Mouse (Mus musculus): ENCODE data around the gene Gm2a. TPM values are rescaled to one million over a fixed set of nuclear protein-coding genes. Genes with fewer than 3 reads are reported as not detected.

The Gm2a gene
- polyA plus RNA-seq, 2 experiments = 12.2 to 34.6 TPM

- H3K4me1 ChIP-seq (ENCODE audit: control insufficient read depth, insufficient read depth, low read length) = no peaks in the 10 kb centered on the region
- 84% methylated on average over 11 of the region's 11 CpGs for WGBS
- H3K36me3 ChIP-seq (ENCODE audit: control insufficient read depth, insufficient read depth, low read length) = no peaks in the 10 kb centered on the region
- ATAC-seq (ENCODE audit: low FRiP score, low read depth) (no peak; the same call in 1 of the 2 replicates), DNase-seq (ENCODE audit: low spot score) (no peak)
- H3K27ac ChIP-seq (replicated peaks; ENCODE audit: low read depth, low read length) = no peak overlapping the region
- TF ChIP-seq POLR2A (IDR thresholded peaks at IDR 0.05; ENCODE audit: borderline replicate concordance, extremely low read depth, insufficient read depth, insufficient read length) = no peak
- no peak overlapping the region for H3K4me2 ChIP-seq (replicated peaks; ENCODE audit: low read depth, low read length, severe bottlenecking)
- no peaks in the 10 kb centered on the region for H3K9me3 ChIP-seq (ENCODE audit: control insufficient read depth, low read length)
- no peaks in the 10 kb centered on the region for H3K27me3 ChIP-seq (ENCODE audit: control insufficient read depth, insufficient read depth, low read length)
- no peak overlapping the region for H3K9ac ChIP-seq (ENCODE audit: low read depth, low read length, severe bottlenecking)
- H3K4me3 ChIP-seq (replicated peaks; ENCODE audit: low read length) = no peak overlapping the region
Observed at GRCm38 (mm10) chr11:55131077-55131742, 33.3 kb downstream of the Gm2a start.

- DNase-seq (ENCODE audit: low spot score) (no peak), ATAC-seq (ENCODE audit: low FRiP score, low read depth) (no peak)
- Histone ChIP-seq H3K9me3 (ENCODE audit: control insufficient read depth, low read length) (no peaks in the 10 kb centered on the region), H3K4me2 (replicated peaks; ENCODE audit: low read depth, low read length, severe bottlenecking) (no peak overlapping the region), H3K27ac (replicated peaks; ENCODE audit: low read depth, low read length) (no peak overlapping the region), H3K36me3 (ENCODE audit: control insufficient read depth, insufficient read depth, low read length) (no peaks in the 10 kb centered on the region), H3K9ac (ENCODE audit: low read depth, low read length, severe bottlenecking) (no peak overlapping the region), H3K4me1 (ENCODE audit: control insufficient read depth, insufficient read depth, low read length) (no peaks in the 10 kb centered on the region), H3K27me3 (ENCODE audit: control insufficient read depth, insufficient read depth, low read length) (no peaks in the 10 kb centered on the region), H3K4me3 (replicated peaks; ENCODE audit: low read length) (no peak overlapping the region)
- TF ChIP-seq POLR2A (IDR thresholded peaks at IDR 0.05; ENCODE audit: borderline replicate concordance, extremely low read depth, insufficient read depth, insufficient read length) = no peak
- 82% methylated on average over 1 of the region's 1 CpGs for WGBS
Observed at GRCm38 (mm10) chr11:55131946-55132345, 34.0 kb downstream of the Gm2a start.

- no peak for ATAC-seq (ENCODE audit: low FRiP score, low read depth)
Observed at GRCm38 (mm10) chr11:55133204-55133603, 35.3 kb downstream of the Gm2a start.

GRCm38 (mm10) chr11:55134407-55134806 lies 36.5 kb downstream of the Gm2a start:
- Histone ChIP-seq H3K36me3 (ENCODE audit: control insufficient read depth, insufficient read depth, low read length) (no peaks in the 10 kb centered on the region), H3K4me3 (replicated peaks; ENCODE audit: low read length) (no peak overlapping the region), H3K9me3 (ENCODE audit: control insufficient read depth, low read length) (no peaks in the 10 kb centered on the region), H3K4me1 (ENCODE audit: control insufficient read depth, insufficient read depth, low read length) (no peaks in the 10 kb centered on the region), H3K4me2 (replicated peaks; ENCODE audit: low read depth, low read length, severe bottlenecking) (no peak overlapping the region), H3K9ac (ENCODE audit: low read depth, low read length, severe bottlenecking) (no peak overlapping the region), H3K27me3 (ENCODE audit: control insufficient read depth, insufficient read depth, low read length) (no peaks in the 10 kb centered on the region), H3K27ac (replicated peaks; ENCODE audit: low read depth, low read length) (no peak overlapping the region)
- 87% methylated on average over 1 of the region's 1 CpGs for WGBS
- DNase-seq (ENCODE audit: low spot score) (no peak), ATAC-seq (ENCODE audit: low FRiP score, low read depth) (no peak)
- TF ChIP-seq POLR2A (IDR thresholded peaks at IDR 0.05; ENCODE audit: borderline replicate concordance, extremely low read depth, insufficient read depth, insufficient read length) = no peak

More at GRCm38 (mm10) chr11:55133204-55133603, 35.3 kb downstream of the Gm2a start:
- H3K4me2 ChIP-seq (replicated peaks; ENCODE audit: low read depth, low read length, severe bottlenecking) = no peak overlapping the region
- H3K27me3 ChIP-seq (ENCODE audit: control insufficient read depth, insufficient read depth, low read length) = no peaks in the 10 kb centered on the region
- no peak overlapping the region for H3K27ac ChIP-seq (replicated peaks; ENCODE audit: low read depth, low read length)
- no peaks in the 10 kb centered on the region for H3K9me3 ChIP-seq (ENCODE audit: control insufficient read depth, low read length)
- H3K4me1 ChIP-seq (ENCODE audit: control insufficient read depth, insufficient read depth, low read length) = no peaks in the 10 kb centered on the region
- H3K36me3 ChIP-seq (ENCODE audit: control insufficient read depth, insufficient read depth, low read length) = no peaks in the 10 kb centered on the region
- H3K9ac ChIP-seq (ENCODE audit: low read depth, low read length, severe bottlenecking) = no peak overlapping the region
- H3K4me3 ChIP-seq (replicated peaks; ENCODE audit: low read length) = no peak overlapping the region
- 100% methylated on average over 1 of the region's 1 CpGs for WGBS
- no peak for TF ChIP-seq POLR2A (IDR thresholded peaks at IDR 0.05; ENCODE audit: borderline replicate concordance, extremely low read depth, insufficient read depth, insufficient read length)
- DNase-seq (ENCODE audit: low spot score) = no peak

- H3K9ac ChIP-seq (ENCODE audit: low read depth, low read length, severe bottlenecking) = no peak overlapping the region
- H3K9me3 ChIP-seq (ENCODE audit: control insufficient read depth, low read length) = no peaks in the 10 kb centered on the region
- DNase-seq (ENCODE audit: low spot score) (no peak), ATAC-seq (ENCODE audit: low FRiP score, low read depth) (no peak)
- no peak for TF ChIP-seq POLR2A (IDR thresholded peaks at IDR 0.05; ENCODE audit: borderline replicate concordance, extremely low read depth, insufficient read depth, insufficient read length)
- H3K36me3 ChIP-seq (ENCODE audit: control insufficient read depth, insufficient read depth, low read length) = no peaks in the 10 kb centered on the region
- H3K4me2 ChIP-seq (replicated peaks; ENCODE audit: low read depth, low read length, severe bottlenecking) = no peak overlapping the region
- no peak overlapping the region for H3K27ac ChIP-seq (replicated peaks; ENCODE audit: low read depth, low read length)
- H3K4me3 ChIP-seq (replicated peaks; ENCODE audit: low read length) = no peak overlapping the region
- H3K4me1 ChIP-seq (ENCODE audit: control insufficient read depth, insufficient read depth, low read length) = no peaks in the 10 kb centered on the region
- no peaks in the 10 kb centered on the region for H3K27me3 ChIP-seq (ENCODE audit: control insufficient read depth, insufficient read depth, low read length)
- WGBS = 93% methylated on average over 5 of the region's 5 CpGs
Observed at GRCm38 (mm10) chr11:55134871-55135270, 37.0 kb downstream of the Gm2a start.
